Mouse (Mus musculus): ENCODE data around the gene Adar.

The Adar gene

DNA sequence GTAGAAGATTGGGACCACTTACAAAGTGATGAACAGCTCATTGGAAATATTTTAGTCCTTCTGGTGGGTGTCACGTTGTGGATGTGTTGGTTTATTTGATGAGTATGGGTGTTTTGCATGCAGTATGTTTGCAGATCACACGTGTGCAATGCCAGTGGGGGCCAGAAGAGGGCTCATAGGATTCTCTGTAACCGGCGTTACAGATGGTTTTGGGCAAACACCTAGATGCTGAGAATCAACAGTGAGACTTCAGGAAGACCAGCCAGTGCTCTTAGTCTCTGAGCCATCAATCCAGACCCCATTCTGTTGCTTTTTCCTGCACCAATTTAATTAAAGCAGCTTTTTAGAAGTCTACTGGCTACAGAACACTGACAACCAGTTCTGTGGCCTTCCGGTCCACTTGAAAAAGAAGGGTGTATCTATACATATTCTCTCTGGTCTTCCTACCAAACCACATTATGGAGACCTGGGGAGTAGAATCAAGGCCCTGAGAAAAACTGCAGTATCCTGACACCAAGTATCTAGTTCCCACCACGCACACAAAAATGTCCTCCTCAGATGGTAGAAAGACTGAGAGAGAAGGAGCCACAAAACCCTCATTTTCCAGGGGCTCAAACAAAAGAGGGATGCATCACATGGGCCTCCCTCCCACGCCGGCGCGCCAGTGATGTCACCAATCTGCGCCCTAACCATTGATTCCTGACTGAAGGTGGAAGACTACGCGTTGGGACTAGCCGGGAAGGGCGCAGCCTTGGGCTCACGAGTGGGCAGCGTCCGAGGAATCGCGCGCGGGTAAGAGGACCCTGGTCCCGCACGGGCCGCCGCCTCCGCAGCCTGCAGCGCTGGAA is at the start of gene Adar:
Adar (plus strand) TSS at position 664 of the 848 bp plus-strand sequence.
- DNase-seq (ENCODE audit: low spot score), result peak; percentile 45

GRCm38 (mm10) chr3:89667131-89667530 is 47.7 kb upstream of the Adar start:
- no peak for DNase-seq (ENCODE audit: low spot score)

DNA sequence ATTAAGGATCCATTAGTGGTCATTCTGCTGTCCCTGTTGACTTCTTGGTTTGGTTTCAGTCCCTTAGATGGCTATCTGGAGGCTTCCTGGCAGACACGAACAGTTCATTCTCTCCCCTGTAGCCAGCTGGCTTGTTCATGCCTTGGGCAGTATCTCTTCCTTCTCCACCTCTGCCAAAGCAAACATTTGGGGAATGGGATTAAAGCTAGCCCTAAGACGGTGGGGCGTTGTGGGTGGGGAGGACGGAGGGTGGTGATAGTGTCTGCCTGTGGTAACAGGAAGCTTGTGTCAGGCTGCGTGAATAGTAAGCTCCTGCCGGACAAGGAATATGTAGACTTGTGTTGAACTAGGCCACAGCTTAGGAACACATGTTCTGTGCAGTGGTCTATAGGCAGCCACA is 43.5 kb upstream of the Adar start:
- no peak for DNase-seq (ENCODE audit: low spot score)

- DNase-seq (ENCODE audit: low spot score), result no peak
These were observed 42.1 kb upstream of the Adar start for GRCm38 (mm10) chr3:89672573-89673317.

- DNase-seq (ENCODE audit: low spot score), result no peak
These were observed 37.2 kb upstream of the Adar start for GRCm38 (mm10) chr3:89677617-89678016.

- DNase-seq (ENCODE audit: low spot score), result no peak
These were observed 28.8 kb upstream of the Adar start for GRCm38 (mm10) chr3:89686031-89686430.

DNA sequence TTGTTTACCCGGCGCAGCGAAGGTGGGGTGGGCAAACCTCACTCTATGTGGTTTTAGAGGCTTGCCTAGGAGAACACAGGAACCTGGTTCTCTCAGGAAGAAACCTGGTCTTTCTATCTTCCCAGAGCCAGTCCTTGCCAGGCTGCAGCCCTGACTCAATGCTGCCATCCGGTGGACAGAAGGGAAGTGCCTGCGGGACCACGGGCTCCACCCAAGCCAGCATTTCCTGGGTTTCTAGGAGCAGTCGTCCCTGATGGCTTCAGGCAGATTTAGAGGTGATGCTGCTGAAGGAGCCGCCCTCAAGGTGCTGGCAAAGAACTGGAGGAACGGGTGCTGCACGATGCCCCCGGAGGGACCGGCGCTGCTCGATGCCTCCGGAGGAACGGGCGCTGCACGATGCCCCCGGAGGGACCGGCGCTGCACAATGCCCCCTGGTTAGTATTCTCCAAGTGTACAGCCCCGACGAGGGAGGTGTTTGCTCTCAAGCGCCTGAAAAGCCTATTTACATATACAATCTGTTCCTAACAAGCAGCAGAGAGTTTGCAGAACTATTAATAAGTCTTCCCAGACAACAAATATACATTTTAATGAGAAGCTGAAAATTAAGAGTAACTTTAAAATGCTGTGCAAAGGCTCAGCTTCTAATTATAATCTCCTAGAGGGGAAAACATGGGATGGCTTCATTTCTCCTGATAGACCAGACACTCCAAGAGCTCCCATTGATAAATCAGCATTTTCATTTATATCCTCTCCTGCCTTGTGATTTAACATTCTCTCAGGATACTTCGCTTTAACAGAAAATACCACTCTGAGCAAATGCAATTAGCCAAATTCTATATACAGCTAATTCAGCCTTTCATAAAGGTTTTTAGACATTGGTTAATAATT is 25.9 kb upstream of the Adar start:
- peak; percentile 21 for DNase-seq (ENCODE audit: low spot score)

DNA sequence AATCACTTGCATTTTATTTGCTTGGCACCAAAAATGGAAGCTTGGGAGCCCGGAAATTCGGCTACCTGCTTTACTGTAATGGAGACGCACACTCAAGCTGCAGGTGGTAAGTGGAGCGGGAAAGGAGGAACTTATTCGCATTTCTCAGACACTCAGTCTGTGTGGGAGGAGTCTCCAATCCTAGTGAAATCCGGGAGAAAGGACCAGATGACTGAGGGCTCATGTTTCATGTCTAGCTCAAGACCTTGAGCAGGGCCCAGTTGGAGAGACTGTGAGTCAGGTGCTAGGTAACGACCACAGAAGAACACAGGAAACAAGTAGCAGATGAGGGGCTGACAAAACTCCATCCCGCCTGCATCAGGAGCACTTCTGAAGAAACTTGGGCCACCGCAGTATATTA is 23.0 kb upstream of the Adar start:
- no peak for DNase-seq (ENCODE audit: low spot score)

DNA sequence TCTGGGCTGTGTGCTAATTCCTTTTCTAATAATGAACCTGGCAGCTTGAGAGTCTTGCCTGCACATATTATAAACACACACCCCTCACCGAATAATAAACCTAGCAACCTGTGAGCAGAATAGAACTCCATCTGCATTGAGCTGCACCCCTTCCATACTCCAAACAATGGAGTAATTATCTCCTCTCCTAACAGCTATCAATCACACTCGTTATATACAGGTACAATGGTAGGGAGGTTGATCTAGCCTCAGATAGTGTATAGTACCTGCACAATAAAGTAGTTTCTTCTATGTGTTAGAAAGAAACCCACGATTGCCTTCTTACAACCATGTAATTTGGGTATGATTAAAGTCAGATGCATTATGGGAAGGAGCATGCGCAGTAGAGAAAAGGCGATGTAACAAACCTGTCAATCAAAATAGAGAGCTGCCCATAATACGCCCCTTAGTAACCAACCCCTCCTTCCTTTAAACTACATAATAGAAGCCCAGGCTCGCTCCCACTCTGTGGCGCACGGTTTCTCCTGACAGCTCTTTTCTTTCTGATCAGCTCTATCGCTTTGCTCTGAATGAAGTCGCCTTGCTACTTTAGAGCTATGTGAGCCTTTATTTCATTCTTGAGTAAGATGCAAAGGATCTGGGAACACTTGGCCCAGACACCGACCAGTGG is 18.5 kb upstream of the Adar start:
- no peak for DNase-seq (ENCODE audit: low spot score)

DNA sequence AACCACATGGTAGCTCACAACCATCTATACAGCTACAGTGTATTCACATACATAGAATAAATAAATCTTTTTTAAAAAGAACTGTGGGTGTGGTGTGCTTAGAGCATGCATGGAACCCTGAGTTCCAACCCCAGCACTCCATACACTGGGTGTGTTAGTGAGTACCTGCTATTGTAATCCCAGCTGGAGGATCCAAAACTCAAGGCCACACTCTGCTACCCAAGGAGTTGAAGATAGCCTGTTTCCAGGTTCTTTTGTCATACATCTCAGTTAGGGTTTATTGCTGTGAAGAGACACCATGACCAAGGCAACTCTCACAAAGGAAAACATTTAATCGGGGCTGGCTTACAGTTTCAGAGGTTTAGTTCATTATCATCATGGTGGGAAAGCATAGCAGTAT is 15.9 kb upstream of the Adar start:
- no peak for DNase-seq (ENCODE audit: low spot score)

DNA sequence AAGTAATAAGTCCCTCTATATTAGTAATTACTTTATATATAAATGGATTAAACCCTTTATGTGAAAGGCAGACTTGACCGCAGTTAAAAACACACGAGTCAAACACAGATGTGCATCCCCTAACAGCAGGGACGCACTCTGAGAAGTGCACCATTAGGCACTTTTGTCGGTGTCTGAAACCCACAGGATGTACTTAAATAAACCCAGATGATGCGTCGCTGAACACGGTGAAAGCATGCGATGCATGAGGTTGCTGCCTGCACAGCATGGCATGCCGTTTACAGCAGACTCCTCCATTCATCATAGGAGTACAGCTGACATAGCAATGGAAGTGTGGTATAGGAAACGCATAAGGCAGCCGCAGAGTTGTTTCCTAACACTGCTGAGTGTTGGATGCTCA is 14.4 kb upstream of the Adar start:
- no peak for DNase-seq (ENCODE audit: low spot score)

GRCm38 (mm10) chr3:89703596-89703995 is 11.2 kb upstream of the Adar start:
- no peak for DNase-seq (ENCODE audit: low spot score)

- DNase-seq (ENCODE audit: low spot score), result no peak
These were observed 10.8 kb upstream of the Adar start for GRCm38 (mm10) chr3:89704064-89704463.

GRCm38 (mm10) chr3:89715207-89715966 is 565 bp downstream of the Adar start:
- peak; percentile 15 for DNase-seq (ENCODE audit: low spot score)

- DNase-seq (ENCODE audit: low spot score), result no peak
These were observed 1.1 kb downstream of the Adar start for GRCm38 (mm10) chr3:89715967-89716256.

- DNase-seq (ENCODE audit: low spot score), result no peak
These were observed 7.2 kb downstream of the Adar start for GRCm38 (mm10) chr3:89722032-89722431.

GRCm38 (mm10) chr3:89723400-89724084 is 8.7 kb downstream of the Adar start:
- DNase-seq (ENCODE audit: low spot score), result no peak

GRCm38 (mm10) chr3:89727028-89727427 is 12.2 kb downstream of the Adar start:
- DNase-seq (ENCODE audit: low spot score), result peak; percentile 18

GRCm38 (mm10) chr3:89728848-89729247 is 14.0 kb downstream of the Adar start:
- DNase-seq (ENCODE audit: low spot score), result no peak

Measured in spleen, adult 12 weeks (tissue).